Mouse (Mus musculus): ENCODE results near the gene Olfr523.

DNA sequence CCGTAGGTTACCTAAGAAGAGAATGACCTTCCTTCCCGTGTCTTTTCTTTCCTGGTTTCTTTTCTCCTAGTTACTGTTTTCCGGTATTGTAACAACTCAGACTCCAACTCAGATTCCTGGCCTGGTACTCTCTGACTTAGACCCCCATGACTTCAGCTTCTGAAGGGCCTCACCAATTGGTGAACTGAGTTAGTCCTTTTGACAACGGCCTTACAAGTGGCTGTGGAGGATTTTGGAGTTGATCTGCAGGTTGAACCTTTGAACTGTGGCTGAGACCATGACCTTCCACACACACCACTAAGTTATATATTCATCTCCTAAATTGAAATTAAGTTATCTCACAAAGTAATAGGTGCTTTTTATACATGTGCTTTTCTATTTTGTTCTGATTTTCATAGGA lies 11.2 kb downstream of the Olfr523 start:
- TF ChIP-seq CTCF (IDR thresholded peaks at IDR 0.05; ENCODE audit: borderline replicate concordance, control insufficient read depth, extremely low read depth, insufficient read depth, low read length, poor library complexity) (no peak), POLR2A (IDR thresholded peaks at IDR 0.05; ENCODE audit: control insufficient read depth, extremely low read depth, insufficient read depth, low read length, poor library complexity) (no peak)
